Mouse (Mus musculus): ENCODE measurements at regions not wholly inside any gene's neighbourhood (a gene's known extent, or its start where the extent isn't known, plus 50 kb on each side); places are given as distances from the start of the nearest gene placed in this dataset.
A peak's percentile ranks its signal among the peaks of the same experiment; 100 is the strongest.

- intact Hi-C loops (cut with DNase I): no loop called here
- DNase-seq: no peak
Observed at GRCm38 (mm10) chr16:97234321-97234720, 63.8 kb upstream of the Dscam start.

GRCm38 (mm10) chr16:97239626-97240025 lies 69.1 kb upstream of the Dscam start:
- DNase-seq: no peak
- intact Hi-C loops (cut with DNase I): no loop called here

GRCm38 (mm10) chr16:97240085-97240484 lies 69.5 kb upstream of the Dscam start:
- DNase-seq: no peak
- intact Hi-C loops (cut with DNase I): no loop called here

- intact Hi-C loops (cut with DNase I): no loop called here
- DNase-seq: no peak
Observed at GRCm38 (mm10) chr16:97240859-97241360, 70.4 kb upstream of the Dscam start.

GRCm38 (mm10) chr16:97241639-97242038 lies 71.1 kb upstream of the Dscam start:
- intact Hi-C loops (cut with DNase I): no loop called here
- DNase-seq: no peak

- DNase-seq: no peak
- intact Hi-C loops (cut with DNase I): no loop called here
Observed at GRCm38 (mm10) chr16:97250488-97250887, 79.9 kb upstream of the Dscam start.

GRCm38 (mm10) chr16:97252551-97252950 lies 82.0 kb upstream of the Dscam start:
- intact Hi-C loops (cut with DNase I): no loop called here
- no peak for DNase-seq

- no peak for DNase-seq
- intact Hi-C loops (cut with DNase I): no loop called here
Observed at GRCm38 (mm10) chr16:97252997-97253635, 82.6 kb upstream of the Dscam start.

- intact Hi-C loops (cut with DNase I): no loop called here
- no peak for DNase-seq
Observed at GRCm38 (mm10) chr16:97258821-97259220, 88.3 kb upstream of the Dscam start.

GRCm38 (mm10) chr16:97263451-97263850 lies 92.9 kb upstream of the Dscam start:
- no peak for DNase-seq
- intact Hi-C loops (cut with DNase I): no loop called here

GRCm38 (mm10) chr16:97270417-97271133 lies 86.0 kb upstream of the Bace2 start:
- intact Hi-C loops (cut with DNase I): loop anchor here (10.0 kb wide), 2 partner anchors 416 to 586 kb away; no protein-coding TSS in a partner anchor
- no peak for DNase-seq

- intact Hi-C loops (cut with DNase I): loop anchor here (10.0 kb wide), 2 partner anchors 416 to 586 kb away; no protein-coding TSS in a partner anchor
- DNase-seq: no peak
Observed at GRCm38 (mm10) chr16:97271264-97271663, 85.3 kb upstream of the Bace2 start.

- intact Hi-C loops (cut with DNase I): loop anchor here (10.0 kb wide), 2 partner anchors 417 to 587 kb away; no protein-coding TSS in a partner anchor
- DNase-seq: peak; percentile 33
Observed at GRCm38 (mm10) chr16:97272035-97272631, 84.4 kb upstream of the Bace2 start.

GRCm38 (mm10) chr16:97278913-97279312 lies 77.6 kb upstream of the Bace2 start:
- no peak for DNase-seq

GRCm38 (mm10) chr16:97281615-97282110 lies 74.9 kb upstream of the Bace2 start:
- intact Hi-C loops (cut with DNase I): no loop called here
- DNase-seq: no peak

More at GRCm38 (mm10) chr16:97278913-97279312, 77.6 kb upstream of the Bace2 start:
- intact Hi-C loops (cut with DNase I): loop anchor here (10.0 kb wide), 2 partner anchors 424 to 594 kb away; no protein-coding TSS in a partner anchor

- DNase-seq: no peak
- intact Hi-C loops (cut with DNase I): no loop called here
Observed at GRCm38 (mm10) chr16:97282943-97283342, 73.6 kb upstream of the Bace2 start.

GRCm38 (mm10) chr16:97285886-97286447 lies 70.6 kb upstream of the Bace2 start:
- intact Hi-C loops (cut with DNase I): no loop called here
- no peak for DNase-seq

- intact Hi-C loops (cut with DNase I): no loop called here
Observed at GRCm38 (mm10) chr16:97286717-97287116, 69.8 kb upstream of the Bace2 start.

GRCm38 (mm10) chr16:97288634-97289033 lies 67.9 kb upstream of the Bace2 start:
- DNase-seq: no peak
- intact Hi-C loops (cut with DNase I): no loop called here

More at GRCm38 (mm10) chr16:97286717-97287116, 69.8 kb upstream of the Bace2 start:
- no peak for DNase-seq

- intact Hi-C loops (cut with DNase I): loop anchor here (5.0 kb wide), 1 partner anchor 395 kb away; no protein-coding TSS in a partner anchor
Observed at GRCm38 (mm10) chr16:97292484-97293048, 64.0 kb upstream of the Bace2 start.

More at GRCm38 (mm10) chr16:97292484-97293048, 64.0 kb upstream of the Bace2 start:
- DNase-seq: no peak

Data from gastrocnemius, postnatal 36 days (tissue).